Mouse (Mus musculus): ENCODE data around the gene Spats2.
"Not testable (repeated sequence)": the region's sequence is repeated elsewhere in the genome, so short reads cannot be mapped to it uniquely, and the experiment has no call there.

Gene Spats2

DNA sequence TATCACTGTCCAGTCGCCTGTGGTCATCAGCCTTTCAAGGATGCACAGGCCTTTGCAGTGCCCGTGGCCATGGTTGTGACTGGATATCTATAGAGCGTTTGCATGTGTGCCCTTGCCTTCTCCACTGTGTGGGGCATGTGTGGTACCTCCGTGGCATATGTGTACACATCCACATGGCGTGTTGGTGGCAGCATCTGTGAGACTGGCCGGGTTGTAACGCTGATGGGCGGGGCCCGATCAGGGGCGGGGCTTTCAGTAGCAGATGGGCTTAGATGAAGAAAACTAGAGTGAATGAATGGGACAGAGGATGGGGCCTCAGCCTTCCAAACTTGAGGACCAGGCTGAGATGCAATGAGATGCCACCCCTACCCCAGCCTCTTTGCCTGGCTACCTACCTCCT, 106.3 kb downstream of the Spats2 start:
- no peak for DNase-seq

- DNase-seq: no peak
Observed at GRCm38 (mm10) chr15:99233719-99234118, 108.0 kb downstream of the Spats2 start.

- no peak for DNase-seq
Observed at GRCm38 (mm10) chr15:99234326-99235010, 108.8 kb downstream of the Spats2 start.

DNA sequence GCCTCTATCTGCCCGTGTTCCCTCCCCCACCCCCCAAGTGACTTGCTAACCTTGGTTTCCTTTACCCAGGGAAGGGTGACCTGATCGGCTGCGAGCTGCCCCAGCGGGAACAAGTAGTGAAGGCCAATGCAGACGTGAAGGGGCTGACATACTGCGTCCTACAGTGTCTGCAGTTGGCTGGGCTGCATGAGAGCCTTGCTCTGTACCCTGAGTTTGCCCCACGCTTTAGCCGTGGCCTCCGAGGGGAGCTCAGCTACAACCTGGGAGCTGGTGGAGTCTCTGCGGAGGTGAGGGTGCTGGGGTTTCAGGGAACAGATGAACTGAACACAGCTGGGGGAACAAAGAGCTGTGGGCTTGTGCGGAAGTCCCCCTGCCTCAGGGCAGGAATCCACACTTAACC, 112.3 kb downstream of the Spats2 start:
- DNase-seq: no peak

DNA sequence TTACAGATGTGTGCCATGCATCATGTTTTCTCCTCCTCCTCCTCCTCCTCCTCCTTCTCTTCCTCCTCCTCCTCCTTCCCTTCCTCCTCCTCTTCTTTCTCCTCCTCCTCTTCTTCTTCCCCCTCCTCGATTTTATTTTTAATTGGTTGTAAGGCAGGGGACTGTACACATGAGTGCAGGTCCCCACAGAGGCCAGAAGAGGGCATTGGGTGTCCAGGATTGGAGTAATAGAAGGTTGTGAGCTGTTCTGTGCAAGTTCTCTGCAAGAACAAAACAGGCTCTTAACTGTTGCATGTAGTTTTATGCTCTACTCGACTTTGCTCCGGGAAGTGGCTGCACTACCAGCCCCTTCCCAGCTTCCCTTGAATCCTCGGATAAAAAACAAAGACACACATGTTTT, 114.4 kb downstream of the Spats2 start:
- no peak for DNase-seq

- no peak for DNase-seq
Observed at GRCm38 (mm10) chr15:99241249-99241648, 115.5 kb downstream of the Spats2 start.

- DNase-seq: no peak
Observed at GRCm38 (mm10) chr15:99242045-99242444, 116.3 kb downstream of the Spats2 start.

DNA sequence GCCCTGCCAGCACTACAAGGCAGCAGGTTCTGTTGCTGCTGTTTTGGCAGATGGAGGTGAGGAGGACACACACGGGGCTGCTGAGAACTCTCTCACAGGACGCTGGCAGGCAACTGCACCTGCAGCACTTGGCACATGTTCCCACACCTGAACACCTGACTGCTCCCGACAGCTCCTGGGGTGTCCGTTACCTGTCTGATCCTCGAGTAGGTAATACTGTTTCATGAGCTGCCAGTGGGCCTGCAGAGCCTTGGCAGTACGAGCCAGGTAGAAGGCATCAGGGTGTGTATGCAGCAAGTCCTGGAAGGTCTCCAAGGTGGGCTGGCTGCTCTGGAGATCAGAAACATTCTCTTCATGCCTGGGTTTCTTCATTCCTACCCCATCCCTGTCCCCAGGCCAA, 121.0 kb downstream of the Spats2 start:
- not testable (repeated sequence) for DNase-seq

DNA sequence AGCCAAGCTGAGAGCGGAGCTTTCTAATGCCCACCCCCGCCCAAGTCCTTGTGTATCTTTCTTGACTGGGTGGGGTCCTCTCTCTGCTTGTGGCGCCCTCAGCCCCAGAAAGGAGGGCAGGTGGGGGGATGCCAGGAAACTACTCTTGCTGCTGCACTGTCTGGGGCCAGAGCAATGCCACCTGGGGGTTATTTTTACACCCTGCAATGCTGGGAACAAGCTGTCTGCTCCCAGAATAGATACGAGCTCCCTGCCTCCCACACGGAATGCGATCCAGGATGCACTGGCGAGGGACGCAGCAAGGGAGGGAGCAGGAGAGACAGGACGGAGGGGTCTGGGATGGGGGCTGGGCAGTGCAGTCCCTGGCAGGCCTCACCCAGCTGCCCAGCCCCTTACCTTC, 123.3 kb downstream of the Spats2 start:
- DNase-seq: no peak

- no peak for DNase-seq
Observed at GRCm38 (mm10) chr15:99249938-99250337, 124.2 kb downstream of the Spats2 start.

DNA sequence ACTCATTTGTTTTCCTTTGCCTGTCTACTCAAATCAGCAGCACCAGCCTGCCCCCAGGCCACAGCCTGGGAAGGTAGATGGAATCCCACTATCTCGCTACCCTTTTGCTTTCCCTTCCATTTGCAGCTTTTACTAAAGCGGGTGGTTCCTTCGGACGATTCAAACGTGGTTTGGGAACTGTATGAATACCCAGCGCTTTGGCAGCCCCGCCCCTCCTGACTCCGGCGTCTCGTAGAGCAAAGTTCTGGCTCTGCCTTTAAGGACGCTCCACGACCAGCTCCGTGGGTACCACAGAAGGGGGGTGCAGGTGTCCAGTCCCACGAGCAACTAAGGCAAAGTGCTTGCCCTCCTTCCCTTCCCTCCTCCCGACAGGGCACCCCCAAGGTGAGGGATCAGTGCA, 125.4 kb downstream of the Spats2 start:
- peak; percentile 39 for DNase-seq

- peak; percentile 99 for DNase-seq
Observed at GRCm38 (mm10) chr15:99251626-99252380, 126.1 kb downstream of the Spats2 start, which contains the start of gene Mcrs1. Mcrs1 (minus strand) TSS chr15:99251961.

- DNase-seq: no peak
Observed at GRCm38 (mm10) chr15:99252381-99253174, 126.9 kb downstream of the Spats2 start.

DNA sequence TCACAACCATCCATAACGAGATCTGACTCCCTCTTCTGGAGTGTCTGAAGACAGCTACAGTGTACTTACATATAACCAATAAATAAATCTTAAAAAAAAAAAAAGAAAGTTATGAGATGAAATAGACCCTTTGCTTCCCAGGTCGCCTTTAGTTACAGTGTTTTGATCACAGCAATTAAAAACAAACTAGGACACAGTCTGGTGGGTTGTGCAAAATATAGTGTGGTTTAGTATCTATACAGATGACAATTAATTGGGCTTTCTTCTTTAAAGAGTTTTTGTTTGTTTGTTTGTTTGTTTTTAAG, 127.4 kb downstream of the Spats2 start:
- DNase-seq: not testable (repeated sequence)

DNA sequence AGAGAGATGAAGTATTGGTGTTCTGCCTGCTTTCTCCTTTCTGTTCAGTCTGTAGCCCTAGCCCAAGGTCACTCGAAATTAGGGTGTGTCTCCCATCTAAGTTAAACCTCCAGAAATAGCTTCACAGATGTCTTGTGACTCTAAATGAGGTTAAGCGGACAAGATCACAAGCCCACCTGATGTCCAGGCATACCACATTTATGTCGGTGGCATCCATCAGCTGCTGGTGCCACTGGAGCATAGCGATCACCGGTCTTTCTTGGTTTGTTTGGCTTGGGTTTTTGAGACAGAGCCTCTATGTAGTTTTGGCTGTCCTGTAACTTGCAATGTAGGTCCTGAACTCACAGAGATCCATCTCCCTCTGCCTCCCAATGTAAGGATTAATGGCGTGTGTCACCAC, 128.1 kb downstream of the Spats2 start:
- DNase-seq: no peak

DNA sequence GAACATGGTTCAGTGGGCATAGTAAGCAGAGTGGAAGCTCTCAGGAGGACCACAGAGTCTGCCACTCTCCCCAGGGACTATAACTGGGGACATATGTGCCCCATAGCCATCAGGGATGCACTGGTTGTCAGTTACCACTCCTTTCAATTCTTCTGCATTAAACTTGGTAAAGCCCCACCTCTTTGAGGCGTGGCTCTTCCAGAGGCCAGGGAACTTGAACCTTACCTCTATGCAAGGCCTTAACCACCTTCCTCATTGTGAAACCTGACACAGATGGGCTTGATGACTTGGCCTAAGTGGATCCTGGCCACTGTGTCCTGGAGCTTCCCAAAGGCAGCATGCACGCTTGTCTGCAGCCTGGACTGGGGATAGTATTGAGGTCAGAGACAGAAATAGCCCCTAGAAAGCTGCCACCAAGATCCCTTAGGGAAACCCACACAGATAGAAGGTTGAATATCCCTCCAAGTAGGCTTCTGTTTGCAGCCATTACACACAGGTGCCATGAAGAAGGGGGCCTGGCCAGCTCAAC, 128.8 kb downstream of the Spats2 start:
- DNase-seq: no peak

- DNase-seq: no peak
Observed at GRCm38 (mm10) chr15:99255241-99255749, 129.6 kb downstream of the Spats2 start.

DNA sequence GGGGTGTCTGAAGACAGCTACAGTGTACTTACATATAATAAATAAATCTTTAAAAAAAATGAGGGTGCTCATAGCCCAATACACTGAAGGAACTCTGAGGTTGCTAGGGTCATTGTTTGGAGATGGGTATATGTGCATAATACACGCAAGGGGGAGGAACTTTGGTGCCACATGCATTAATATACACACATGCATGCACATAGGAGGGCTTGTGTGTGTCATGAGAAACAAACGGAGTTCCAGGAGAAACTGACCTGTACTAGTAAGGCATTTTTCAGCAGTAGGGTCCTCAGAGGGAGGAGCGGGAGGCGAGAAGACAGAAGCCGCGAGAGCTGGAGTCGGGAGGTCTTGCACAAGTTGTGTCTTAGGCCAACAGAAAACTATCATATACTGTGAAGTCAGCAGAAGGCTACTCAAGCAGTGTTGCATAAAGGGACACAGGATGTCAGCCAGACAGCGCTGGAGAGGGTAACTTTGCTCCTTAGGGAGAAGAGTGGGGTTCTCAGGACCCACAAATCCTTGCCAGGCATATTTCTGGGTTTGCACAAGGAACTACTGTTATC, 133.5 kb downstream of the Spats2 start:
- peak; percentile 41 for DNase-seq

DNA sequence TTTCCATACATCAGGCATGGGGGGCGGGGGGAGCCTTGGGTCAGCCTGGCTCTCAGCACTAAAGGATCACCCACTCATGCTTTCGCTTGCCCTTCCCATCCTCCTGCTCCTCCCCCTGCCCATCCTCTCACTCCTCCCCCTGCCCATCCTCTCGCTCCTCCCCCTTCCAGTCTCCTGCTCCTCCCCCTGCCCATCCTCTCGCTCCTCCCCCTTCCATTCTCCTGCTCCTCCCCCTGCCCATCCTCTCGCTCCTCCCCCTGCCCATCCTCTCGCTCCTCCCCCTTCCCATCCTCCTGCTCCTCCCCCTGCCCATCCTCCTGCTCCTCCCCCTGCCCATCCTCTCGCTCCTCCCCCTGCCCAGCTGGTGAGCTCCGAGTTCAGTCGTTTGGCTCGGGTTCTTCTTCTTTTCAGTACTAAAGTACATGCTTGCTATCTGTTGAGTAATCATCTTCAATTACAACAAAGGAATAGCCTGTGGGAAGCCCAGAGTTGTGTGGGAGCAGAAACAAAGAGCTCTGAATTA, 134.1 kb downstream of the Spats2 start:
- DNase-seq: peak; percentile 64

- no peak for DNase-seq
Observed at GRCm38 (mm10) chr15:99262702-99263101, 137.0 kb downstream of the Spats2 start.
